Mouse (Mus musculus) forebrain, embryonic 14.5 days (tissue): ENCODE data around the gene Prrt1. TPM values are rescaled to one million over a fixed set of nuclear protein-coding genes. Genes with fewer than 3 reads are reported as not detected.
A peak's percentile ranks its signal among the peaks of the same experiment; 100 is the strongest.

Experiments used
- ATAC-seq: fragments of 200-750 bp; cut with Nextera tagmentation; 2 replicates; pipeline ENCODE4 v1.8.0; 2017; ENCODE audit warnings: mild to moderate bottlenecking, moderate library complexity
- DNase-seq: peaks from one replicate; pipeline ENCODE4 v3.0.0-alpha.2; 2015; ENCODE audit warnings: low spot score
- H3K27ac ChIP-seq: fragments of 300-500 bp; sonication (generic); 2 replicates; pipeline ENCODE4 v1.5.1; 2014; ENCODE audit warnings: low read depth, mild to moderate bottlenecking, control low read depth, low read length, moderate library complexity
- H3K27me3 ChIP-seq: fragments of 300-500 bp; sonication (generic); replicated peaks from 2 replicates; pipeline ENCODE4 v1.6.1; 2014; ENCODE audit warnings: low read length, control low read depth, mixed read lengths; ENCODE audit not compliant: control insufficient read depth, insufficient read depth
- H3K36me3 ChIP-seq: fragments of 300-500 bp; sonication (generic); 2 replicates; pipeline ENCODE4 v1.6.1; 2014; ENCODE audit warnings: low read length, control low read depth; ENCODE audit not compliant: control insufficient read depth, insufficient read depth
- H3K4me1 ChIP-seq: fragments of 300-500 bp; sonication (generic); 2 replicates; pipeline ENCODE4 v1.6.1; 2014; ENCODE audit warnings: antibody characterized with exemption, low read length, control low read depth; ENCODE audit not compliant: control insufficient read depth, insufficient read depth
- H3K4me2 ChIP-seq: fragments of 300-500 bp; sonication (generic); 2 replicates; pipeline ENCODE4 v1.6.1; 2014; ENCODE audit warnings: mild to moderate bottlenecking, control low read depth, low read length
- H3K4me3 ChIP-seq: fragments of 300-500 bp; sonication (generic); 2 replicates; pipeline ENCODE4 v1.5.1; 2014; ENCODE audit warnings: low read depth, low read length, control low read depth
- H3K9ac ChIP-seq: fragments of 300-500 bp; sonication (generic); 2 replicates; pipeline ENCODE4 v1.6.1; 2014; ENCODE audit warnings: mild to moderate bottlenecking, low read length, control low read depth, moderate library complexity
- H3K9me3 ChIP-seq: fragments of 300-500 bp; sonication (generic); replicated peaks from 2 replicates; pipeline ENCODE4 v1.6.1; 2016; ENCODE audit warnings: low read length, control low read depth, mixed read lengths; ENCODE audit not compliant: control insufficient read depth
- WGBS: fragments of 180-500 bp; shearing (Covaris S2); extraction: QIAGEN DNeasy Blood & Tissue Kit; methylation state at CpG from one replicate; pipeline ENCODE4 v1.1.7; 2014; 5-methylcytosine and 5-hydroxymethylcytosine counted together
- polyA plus RNA-seq: library from polyadenylated mRNA; unstranded; fragments of >200 nt; fragmentation: Nextera tagmentation; extraction: Ambion mirVana; gene quantifications from 2 replicates; pipeline ENCODE4 v1.2.1, GENCODE M21; 2014

The Prrt1 gene
- polyA plus RNA-seq, 1 experiment from 2014 or later = 5.0 TPM

GRCm38 (mm10) chr17:34630761-34631301 lies 1.5 kb downstream of the Prrt1 start:
- peak overlapping the region; percentile 87 for H3K4me2 ChIP-seq
- ATAC-seq = no peak
- no peak overlapping the region for H3K27ac ChIP-seq
- peak overlapping the region; percentile 52 for H3K9ac ChIP-seq
- H3K4me3 ChIP-seq = peak overlapping the region; percentile 71
- H3K27me3 ChIP-seq = peaks cover 20% of the 10 kb centered on the region
- 4% methylated on average over 45 of the region's 48 CpGs for WGBS
- H3K9me3 ChIP-seq = no peaks in the 10 kb centered on the region
- no peak for DNase-seq
- H3K36me3 ChIP-seq = no peaks in the 10 kb centered on the region
- H3K4me1 ChIP-seq = peaks cover 40% of the 10 kb centered on the region

DNA sequence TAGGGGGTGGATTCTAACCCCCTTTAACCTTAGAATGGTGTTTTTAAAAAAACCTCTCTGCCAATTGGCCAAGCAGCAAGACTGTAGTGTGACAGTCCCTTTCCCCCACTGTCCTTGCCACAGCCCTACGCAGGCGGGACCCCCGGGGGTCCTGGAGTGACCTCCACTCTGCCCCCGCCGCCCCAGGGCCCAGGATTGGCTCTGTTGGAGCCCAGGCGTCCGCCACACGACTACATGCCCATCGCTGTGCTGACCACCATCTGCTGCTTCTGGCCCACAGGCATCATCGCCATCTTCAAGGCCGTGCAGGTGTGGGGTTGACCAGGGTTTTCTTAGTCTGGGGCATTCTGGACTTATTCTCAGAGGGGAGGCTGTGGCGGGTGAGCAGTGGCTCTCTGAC lies 2.3 kb downstream of the Prrt1 start:
- ATAC-seq (no peak), DNase-seq (no peak)
- H3K4me3 ChIP-seq = peak overlapping the region; percentile 25
- 8% methylated on average over 12 of the region's 12 CpGs for WGBS
- peak overlapping the region; percentile 41 for H3K9ac ChIP-seq
- peak overlapping the region; percentile 87 for H3K4me2 ChIP-seq
- H3K4me1 ChIP-seq = peaks cover 34% of the 10 kb centered on the region
- H3K36me3 ChIP-seq = no peaks in the 10 kb centered on the region
- no peak overlapping the region for H3K27ac ChIP-seq
- no peaks in the 10 kb centered on the region for H3K9me3 ChIP-seq
- peaks cover 20% of the 10 kb centered on the region for H3K27me3 ChIP-seq

DNA sequence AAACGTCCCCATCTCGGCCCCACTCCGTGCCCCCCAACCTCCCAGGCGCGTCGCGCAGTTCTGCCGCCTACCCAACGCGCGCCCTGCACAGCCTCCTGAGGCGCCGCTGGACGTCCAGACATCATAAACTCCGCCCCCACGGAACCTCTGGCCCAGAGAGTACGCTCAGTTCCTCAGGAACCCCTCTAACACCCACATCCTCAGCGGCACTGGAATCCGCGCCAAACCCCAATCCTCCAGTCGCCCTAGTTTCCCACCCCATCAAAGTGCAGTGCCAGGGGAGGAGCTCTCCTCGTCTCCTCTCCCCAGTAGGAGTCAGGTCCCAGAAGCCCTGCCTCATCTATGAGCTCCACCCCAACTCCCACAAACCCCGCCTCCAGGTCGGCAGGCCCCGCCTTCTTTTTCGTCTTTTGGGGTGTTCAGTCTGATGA lies 2.9 kb downstream of the Prrt1 start:
- no peaks in the 10 kb centered on the region for H3K9me3 ChIP-seq
- peak overlapping the region; percentile 87 for H3K4me2 ChIP-seq
- peak; percentile 18; the same call in 1 of the 2 replicates for ATAC-seq
- WGBS = under 1% methylated on average over 26 of the region's 26 CpGs
- no peaks in the 10 kb centered on the region for H3K36me3 ChIP-seq
- H3K4me3 ChIP-seq = peak overlapping the region; percentile 25
- DNase-seq = peak; percentile 60
- H3K27ac ChIP-seq = no peak overlapping the region
- H3K4me1 ChIP-seq = peaks cover 34% of the 10 kb centered on the region
- H3K27me3 ChIP-seq = peaks cover 20% of the 10 kb centered on the region
- peak overlapping the region; percentile 41 for H3K9ac ChIP-seq

GRCm38 (mm10) chr17:34635671-34636070 lies 6.3 kb downstream of the Prrt1 start:
- no peak overlapping the region for H3K9ac ChIP-seq
- no peak overlapping the region for H3K4me3 ChIP-seq
- WGBS = 82% methylated on average over 2 of the region's 2 CpGs
- H3K4me1 ChIP-seq = peaks cover 13% of the 10 kb centered on the region
- DNase-seq = no peak
- H3K27ac ChIP-seq = no peak overlapping the region
- no peaks in the 10 kb centered on the region for H3K36me3 ChIP-seq
- no peaks in the 10 kb centered on the region for H3K9me3 ChIP-seq
- H3K27me3 ChIP-seq = peaks cover 15% of the 10 kb centered on the region
- no peak overlapping the region for H3K4me2 ChIP-seq
- no peak for ATAC-seq

GRCm38 (mm10) chr17:34637459-34637858 lies 8.1 kb downstream of the Prrt1 start:
- Histone ChIP-seq H3K27ac (no peak overlapping the region), H3K36me3 (no peaks in the 10 kb centered on the region), H3K27me3 (0 out of 2 replicates have a peak, but pooled peaks cover 2% of the 10 kb centered on the region), H3K9ac (no peak overlapping the region; the same call in 1 of the 2 replicates), H3K9me3 (no peaks in the 10 kb centered on the region), H3K4me1 (peaks cover 6% of the 10 kb centered on the region), H3K4me2 (no peak overlapping the region), H3K4me3 (no peak overlapping the region)
- ATAC-seq (no peak), DNase-seq (no peak)
- WGBS = 65% methylated on average over 3 of the region's 3 CpGs

GRCm38 (mm10) chr17:34639461-34640255 lies 10.3 kb downstream of the Prrt1 start:
- no peak overlapping the region for H3K4me2 ChIP-seq
- H3K36me3 ChIP-seq = no peaks in the 10 kb centered on the region
- no peak overlapping the region for H3K4me3 ChIP-seq
- H3K9me3 ChIP-seq = no peaks in the 10 kb centered on the region
- 81% methylated on average over 7 of the region's 7 CpGs for WGBS
- peak overlapping the region; percentile 21; the same call in 1 of the 2 replicates for H3K27ac ChIP-seq
- H3K4me1 ChIP-seq = peaks cover 6% of the 10 kb centered on the region
- DNase-seq = no peak
- no peak overlapping the region for H3K9ac ChIP-seq
- no peaks in the 10 kb centered on the region for H3K27me3 ChIP-seq
- no peak for ATAC-seq

DNA sequence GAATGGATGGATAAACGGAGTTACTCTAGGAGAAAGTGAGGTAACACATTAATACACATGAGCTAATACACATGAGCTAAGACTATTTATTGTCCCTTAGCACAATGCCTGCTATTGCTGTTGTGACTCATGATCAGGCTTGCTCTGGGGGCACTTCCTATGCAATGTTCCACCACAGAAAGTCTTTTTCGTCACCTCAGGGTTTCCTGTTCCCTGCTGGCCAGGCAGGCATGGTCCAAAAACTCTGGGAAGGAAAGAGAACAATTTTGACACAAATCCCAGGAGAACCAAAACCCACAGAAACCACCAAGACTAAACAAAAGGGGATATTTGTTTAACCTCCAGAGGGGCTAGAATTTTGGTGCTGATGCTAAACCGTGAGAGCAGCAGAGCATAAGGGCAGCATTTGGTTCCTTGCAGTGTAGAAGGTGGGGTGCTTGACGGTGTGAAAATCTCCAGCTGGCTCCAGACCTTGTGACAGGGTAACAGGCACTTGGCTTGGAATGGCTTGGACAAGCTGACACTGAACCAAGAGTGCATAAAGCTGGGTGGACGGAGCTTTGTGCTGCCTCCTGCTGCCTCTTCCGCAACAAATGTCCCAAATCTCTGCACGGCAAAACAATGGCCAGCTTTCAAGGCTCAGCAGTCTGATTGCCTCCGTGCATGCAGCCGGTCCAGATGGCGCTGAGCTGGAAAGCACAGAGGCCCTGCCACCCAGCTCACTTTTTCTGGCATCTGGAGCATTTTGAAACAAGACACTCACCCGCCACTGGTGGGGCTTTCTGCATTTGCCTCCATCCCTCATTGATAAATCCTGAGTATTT lies 11.7 kb downstream of the Prrt1 start:
- WGBS = 10% methylated on average over 11 of the region's 11 CpGs
- Histone ChIP-seq H3K9ac (peak overlapping the region; percentile 45; the same call in 1 of the 2 replicates), H3K4me2 (peak overlapping the region; percentile 5; the same call in 1 of the 2 replicates), H3K27ac (peak overlapping the region; percentile 86), H3K4me1 (peaks cover 14% of the 10 kb centered on the region), H3K27me3 (no peaks in the 10 kb centered on the region), H3K9me3 (no peaks in the 10 kb centered on the region), H3K36me3 (no peaks in the 10 kb centered on the region), H3K4me3 (no peak overlapping the region)
- DNase-seq = peak; percentile 74
- peak; percentile 51 for ATAC-seq

DNA sequence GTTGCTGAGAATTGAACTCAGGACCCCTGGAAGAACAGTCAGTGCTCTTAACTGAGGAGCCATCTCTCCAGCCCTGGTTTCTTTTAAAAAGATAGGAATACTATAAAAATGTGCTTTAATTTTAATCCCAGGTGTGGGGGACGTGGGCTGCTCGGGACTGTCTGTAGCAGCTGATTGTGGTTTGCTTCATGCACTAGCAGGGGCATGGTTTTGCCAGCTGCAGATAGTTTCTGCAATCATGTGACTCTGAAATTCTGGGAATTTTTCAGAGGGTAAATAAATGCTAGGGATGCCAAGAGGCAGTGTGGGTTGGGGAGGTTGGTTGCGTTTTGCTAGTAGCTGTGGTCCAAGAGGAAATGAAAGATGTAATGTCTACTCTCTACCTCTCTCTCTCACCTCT lies 12.6 kb downstream of the Prrt1 start:
- H3K9ac ChIP-seq = no peak overlapping the region
- 84% methylated on average over 3 of the region's 3 CpGs for WGBS
- peaks cover 14% of the 10 kb centered on the region for H3K4me1 ChIP-seq
- DNase-seq = no peak
- no peak overlapping the region; the same call in 1 of the 2 replicates for H3K27ac ChIP-seq
- H3K27me3 ChIP-seq = no peaks in the 10 kb centered on the region
- H3K9me3 ChIP-seq = no peaks in the 10 kb centered on the region
- H3K4me3 ChIP-seq = no peak overlapping the region
- no peaks in the 10 kb centered on the region for H3K36me3 ChIP-seq
- H3K4me2 ChIP-seq = no peak overlapping the region
- ATAC-seq = no peak
